Mouse (Mus musculus) embryonic facial prominence, embryonic 15.5 days (tissue): ENCODE measurements at regions not wholly inside any gene's neighbourhood (a gene's known extent, or its start where the extent isn't known, plus 50 kb on each side); places are given as distances from the start of the nearest gene placed in this dataset.

Experiments
- ATAC-seq: fragments of 200-750 bp; cut with Nextera tagmentation; 2 replicates; pipeline ENCODE4 v1.8.0; 2017; ENCODE audit warnings: low read depth, moderate TSS enrichment; ENCODE audit not compliant: insufficient number of reproducible peaks, low FRiP score, low TSS enrichment
- H3K27ac ChIP-seq: fragments of 300-500 bp; sonication (generic); replicated peaks from 2 replicates; pipeline ENCODE4 v1.5.1; 2015; ENCODE audit warnings: mild to moderate bottlenecking, inconsistent platforms
- H3K27me3 ChIP-seq: fragments of 300-500 bp; sonication (generic); 2 replicates; pipeline ENCODE4 v1.6.1; 2015; ENCODE audit warnings: inconsistent platforms
- H3K36me3 ChIP-seq: fragments of 300-500 bp; sonication (generic); 2 replicates; pipeline ENCODE4 v1.6.1; 2015; ENCODE audit warnings: mild to moderate bottlenecking, inconsistent platforms
- H3K4me1 ChIP-seq: fragments of 300-500 bp; sonication (generic); 2 replicates; pipeline ENCODE4 v1.6.1; 2015; ENCODE audit warnings: inconsistent platforms
- H3K4me2 ChIP-seq: fragments of 300-500 bp; sonication (generic); replicated peaks from 2 replicates; pipeline ENCODE4 v1.6.1; 2015; ENCODE audit warnings: mild to moderate bottlenecking, inconsistent platforms
- H3K4me3 ChIP-seq: fragments of 300-500 bp; sonication (generic); replicated peaks from 2 replicates; pipeline ENCODE4 v1.5.1; 2015; ENCODE audit warnings: mild to moderate bottlenecking, inconsistent platforms
- H3K9ac ChIP-seq: fragments of 300-500 bp; sonication (generic); 2 replicates; pipeline ENCODE4 v1.6.1; 2015; ENCODE audit warnings: inconsistent platforms
- H3K9me3 ChIP-seq: fragments of 300-500 bp; sonication (generic); replicated peaks from 2 replicates; pipeline ENCODE4 v1.6.1; 2016; ENCODE audit warnings: inconsistent platforms
- WGBS: fragments of 180-500 bp; shearing (Covaris S2); methylation state at CpG from one replicate; pipeline ENCODE4 v1.1.7; 2015; 5-methylcytosine and 5-hydroxymethylcytosine counted together

GRCm38 (mm10) chr16:25042669-25043440 lies 243.8 kb upstream of the Tprg start:
- WGBS = 37% methylated on average over 8 of the region's 8 CpGs
- 0 out of 2 replicates have a peak overlapping the region, but pooled peaks have one; percentile 10 for H3K4me2 ChIP-seq
- peak overlapping the region; percentile 34 for H3K27ac ChIP-seq
- H3K4me3 ChIP-seq = no peak overlapping the region
- no peaks in the 10 kb centered on the region for H3K27me3 ChIP-seq
- no peak for ATAC-seq
- no peaks in the 10 kb centered on the region for H3K36me3 ChIP-seq
- H3K9me3 ChIP-seq = no peaks in the 10 kb centered on the region
- H3K9ac ChIP-seq = no peak overlapping the region
- H3K4me1 ChIP-seq = peaks cover 18% of the 10 kb centered on the region

- ATAC-seq = no peak
- H3K4me1 ChIP-seq = peaks cover 18% of the 10 kb centered on the region
These were observed 242.0 kb upstream of the Tprg start for GRCm38 (mm10) chr16:25044637-25045036.

GRCm38 (mm10) chr16:25047726-25048125 lies 238.9 kb upstream of the Tprg start:
- Histone ChIP-seq H3K4me3 (no peak overlapping the region), H3K4me1 (peaks cover 12% of the 10 kb centered on the region), H3K4me2 (no peak overlapping the region), H3K9me3 (no peaks in the 10 kb centered on the region), H3K9ac (no peak overlapping the region), H3K27me3 (no peaks in the 10 kb centered on the region), H3K27ac (no peak overlapping the region), H3K36me3 (no peaks in the 10 kb centered on the region)
- no peak for ATAC-seq
- WGBS = 88% methylated on average over 2 of the region's 2 CpGs

More at GRCm38 (mm10) chr16:25044637-25045036, 242.0 kb upstream of the Tprg start:
- Histone ChIP-seq H3K9ac (no peak overlapping the region), H3K36me3 (no peaks in the 10 kb centered on the region), H3K4me2 (no peak overlapping the region), H3K27me3 (no peaks in the 10 kb centered on the region), H3K9me3 (no peaks in the 10 kb centered on the region), H3K27ac (no peak overlapping the region), H3K4me3 (no peak overlapping the region)
- 55% methylated on average over 3 of the region's 3 CpGs for WGBS

- Histone ChIP-seq H3K36me3 (no peaks in the 10 kb centered on the region), H3K9ac (no peak overlapping the region), H3K9me3 (no peaks in the 10 kb centered on the region), H3K27ac (no peak overlapping the region), H3K4me1 (peaks cover 11% of the 10 kb centered on the region), H3K4me3 (no peak overlapping the region), H3K27me3 (no peaks in the 10 kb centered on the region), H3K4me2 (no peak overlapping the region)
- no peak for ATAC-seq
- WGBS = 38% methylated on average over 7 of the region's 7 CpGs
These were observed 236.6 kb upstream of the Tprg start for GRCm38 (mm10) chr16:25049928-25050510.

- WGBS = 79% methylated on average over 5 of the region's 5 CpGs
- no peak for ATAC-seq
These were observed 235.6 kb upstream of the Tprg start for GRCm38 (mm10) chr16:25051044-25051443.

GRCm38 (mm10) chr16:25052428-25052827 lies 234.2 kb upstream of the Tprg start:
- no peak overlapping the region for H3K4me3 ChIP-seq
- no peak for ATAC-seq
- H3K9me3 ChIP-seq = no peaks in the 10 kb centered on the region
- no peaks in the 10 kb centered on the region for H3K36me3 ChIP-seq
- H3K4me2 ChIP-seq = no peak overlapping the region
- no peak overlapping the region for H3K9ac ChIP-seq
- 0 out of 2 replicates have a peak overlapping the region, but pooled peaks have one; percentile 55 for H3K27ac ChIP-seq
- 46% methylated on average over 5 of the region's 5 CpGs for WGBS
- no peaks in the 10 kb centered on the region for H3K27me3 ChIP-seq
- peaks cover 11% of the 10 kb centered on the region for H3K4me1 ChIP-seq

More at GRCm38 (mm10) chr16:25051044-25051443, 235.6 kb upstream of the Tprg start:
- Histone ChIP-seq H3K36me3 (no peaks in the 10 kb centered on the region), H3K9ac (no peak overlapping the region), H3K9me3 (no peaks in the 10 kb centered on the region), H3K27me3 (no peaks in the 10 kb centered on the region), H3K4me1 (peaks cover 11% of the 10 kb centered on the region), H3K27ac (no peak overlapping the region), H3K4me2 (no peak overlapping the region), H3K4me3 (no peak overlapping the region)

GRCm38 (mm10) chr16:25052917-25053343 lies 233.7 kb upstream of the Tprg start:
- peak overlapping the region; percentile 55 for H3K27ac ChIP-seq
- H3K27me3 ChIP-seq = no peaks in the 10 kb centered on the region
- H3K4me1 ChIP-seq = peaks cover 13% of the 10 kb centered on the region
- H3K4me2 ChIP-seq = no peak overlapping the region
- H3K4me3 ChIP-seq = no peak overlapping the region
- H3K9ac ChIP-seq = no peak overlapping the region
- 61% methylated on average over 5 of the region's 5 CpGs for WGBS
- no peaks in the 10 kb centered on the region for H3K9me3 ChIP-seq
- no peaks in the 10 kb centered on the region for H3K36me3 ChIP-seq
- ATAC-seq = no peak; the same call in 1 of the 2 replicates

- Histone ChIP-seq H3K4me3 (no peak overlapping the region), H3K27ac (no peak overlapping the region), H3K36me3 (no peaks in the 10 kb centered on the region), H3K9me3 (no peaks in the 10 kb centered on the region), H3K9ac (no peak overlapping the region), H3K27me3 (no peaks in the 10 kb centered on the region), H3K4me1 (peaks cover 24% of the 10 kb centered on the region), H3K4me2 (no peak overlapping the region)
- ATAC-seq = no peak
- 96% methylated on average over 2 of the region's 2 CpGs for WGBS
These were observed 232.3 kb upstream of the Tprg start for GRCm38 (mm10) chr16:25054304-25054703.

GRCm38 (mm10) chr16:25055376-25055775 lies 231.2 kb upstream of the Tprg start:
- 75% methylated on average over 9 of the region's 9 CpGs for WGBS
- no peak overlapping the region for H3K27ac ChIP-seq
- no peak overlapping the region for H3K4me3 ChIP-seq
- no peak overlapping the region for H3K9ac ChIP-seq
- peaks cover 35% of the 10 kb centered on the region for H3K4me1 ChIP-seq
- no peaks in the 10 kb centered on the region for H3K27me3 ChIP-seq
- H3K4me2 ChIP-seq = no peak overlapping the region
- H3K9me3 ChIP-seq = no peaks in the 10 kb centered on the region
- H3K36me3 ChIP-seq = no peaks in the 10 kb centered on the region
- ATAC-seq = no peak

- peaks cover 30% of the 10 kb centered on the region for H3K4me1 ChIP-seq
- no peaks in the 10 kb centered on the region for H3K36me3 ChIP-seq
- no peaks in the 10 kb centered on the region for H3K27me3 ChIP-seq
- peak overlapping the region; percentile 99 for H3K27ac ChIP-seq
- 35% methylated on average over 11 of the region's 11 CpGs for WGBS
- no peak overlapping the region for H3K9ac ChIP-seq
- H3K4me2 ChIP-seq = peak overlapping the region; percentile 65
- no peak for ATAC-seq
- H3K4me3 ChIP-seq = peak overlapping the region; percentile 61
- no peaks in the 10 kb centered on the region for H3K9me3 ChIP-seq
These were observed 228.4 kb upstream of the Tprg start for GRCm38 (mm10) chr16:25058051-25058747.

GRCm38 (mm10) chr16:25058812-25059501 lies 227.7 kb upstream of the Tprg start:
- Histone ChIP-seq H3K27me3 (no peaks in the 10 kb centered on the region), H3K4me1 (peaks cover 29% of the 10 kb centered on the region), H3K9me3 (no peaks in the 10 kb centered on the region), H3K4me2 (peak overlapping the region; percentile 65), H3K4me3 (peak overlapping the region; percentile 61), H3K9ac (peak overlapping the region; percentile 62), H3K27ac (peak overlapping the region; percentile 99), H3K36me3 (no peaks in the 10 kb centered on the region)
- peak; percentile 95 for ATAC-seq
- WGBS = under 1% methylated on average over 36 of the region's 36 CpGs
